Mouse (Mus musculus): ENCODE data around the gene Fancc. TPM values are rescaled to one million over a fixed set of nuclear protein-coding genes. Genes with fewer than 3 reads are reported as not detected.

Gene Fancc
- polyA plus RNA-seq, 1 experiment from 2014 or later: 25.9 TPM

- 22% methylated on average over 9 of the region's 9 CpGs for WGBS
- Histone ChIP-seq H3K27ac (ENCODE audit: low read depth) (peak overlapping the region; percentile 44), H3K36me3 (ENCODE audit: insufficient read depth) (0 out of 2 replicates have a peak, but pooled peaks cover 3% of the 10 kb centered on the region), H3K4me2 (no peak overlapping the region), H3K4me1 (ENCODE audit: insufficient read depth) (0 out of 2 replicates have a peak, but pooled peaks cover 4% of the 10 kb centered on the region), H3K9me3 (ENCODE audit: low read depth, low read length) (no peaks in the 10 kb centered on the region), H3K9ac (no peak overlapping the region), H3K4me3 (ENCODE audit: low read depth, low read length) (no peak overlapping the region), H3K27me3 (ENCODE audit: insufficient read depth, low read length) (no peaks in the 10 kb centered on the region)
- peak; percentile 78 for DNase-seq
- peak; percentile 36; the same call in 1 of the 2 replicates for ATAC-seq (ENCODE audit: insufficient read depth)
- TF ChIP-seq CTCF (IDR thresholded peaks at IDR 0.05; ENCODE audit: low read depth): no peak
These were observed 166.7 kb downstream of the Fancc start for GRCm38 (mm10) chr13:63330236-63330860.

- H3K27me3 ChIP-seq (ENCODE audit: insufficient read depth, low read length): no peaks in the 10 kb centered on the region
- H3K4me2 ChIP-seq: no peak overlapping the region
- ATAC-seq (ENCODE audit: insufficient read depth) (no peak), DNase-seq (no peak)
- H3K9me3 ChIP-seq (ENCODE audit: low read depth, low read length): no peaks in the 10 kb centered on the region
- no peak overlapping the region for H3K9ac ChIP-seq
- no peak overlapping the region for H3K27ac ChIP-seq (ENCODE audit: low read depth)
- H3K36me3 ChIP-seq (ENCODE audit: insufficient read depth): 0 out of 2 replicates have a peak, but pooled peaks cover 3% of the 10 kb centered on the region
- H3K4me1 ChIP-seq (ENCODE audit: insufficient read depth): peaks cover 24% of the 10 kb centered on the region
- TF ChIP-seq CTCF (IDR thresholded peaks at IDR 0.05; ENCODE audit: low read depth): no peak
- 74% methylated on average over 2 of the region's 2 CpGs for WGBS
- H3K4me3 ChIP-seq (ENCODE audit: low read depth, low read length): no peak overlapping the region
These were observed 171.1 kb downstream of the Fancc start for GRCm38 (mm10) chr13:63326015-63326414.

DNA sequence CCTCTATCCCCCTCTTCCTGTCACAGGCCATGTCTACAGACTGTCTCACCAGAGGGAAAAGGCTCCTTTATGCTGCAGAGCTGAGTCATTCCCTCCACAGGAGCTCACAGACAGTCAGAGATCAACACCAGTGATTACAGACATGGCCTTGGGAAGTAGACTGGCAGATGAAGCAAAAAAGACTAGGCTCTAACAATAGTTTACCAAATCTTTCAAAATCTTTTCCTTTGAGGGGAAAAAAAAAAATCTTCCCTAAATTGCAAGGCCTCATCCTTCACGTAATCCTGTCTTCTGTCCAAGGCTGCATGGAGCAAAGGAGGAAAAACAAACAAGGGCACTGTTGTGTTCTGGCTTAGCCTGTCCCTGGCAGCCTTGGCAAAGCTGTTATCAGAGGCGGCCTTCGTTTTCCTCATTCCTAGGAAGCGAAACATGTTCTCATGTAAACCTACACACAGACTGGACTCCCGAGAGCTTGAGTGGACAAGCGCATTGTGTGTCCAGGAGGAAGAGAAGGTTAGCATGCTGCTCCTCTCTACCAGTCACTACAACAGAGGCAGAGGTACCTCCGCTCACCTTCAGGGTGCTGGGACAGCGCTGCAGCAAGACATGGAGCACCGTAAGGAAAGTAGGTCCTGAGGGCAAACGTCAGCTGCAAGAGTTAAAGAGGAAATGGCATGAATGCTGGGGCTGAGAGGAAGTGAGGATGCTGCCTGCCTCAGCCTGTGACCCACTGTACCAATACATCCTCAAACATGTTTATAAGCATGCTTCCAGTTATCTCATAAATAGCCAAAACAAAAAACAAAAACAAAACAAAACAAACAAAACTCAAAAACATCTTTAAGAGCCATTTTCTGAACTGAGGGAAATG is 171.9 kb downstream of the Fancc start:
- Histone ChIP-seq H3K9ac (no peak overlapping the region), H3K4me2 (no peak overlapping the region), H3K4me3 (ENCODE audit: low read depth, low read length) (no peak overlapping the region), H3K9me3 (ENCODE audit: low read depth, low read length) (no peaks in the 10 kb centered on the region), H3K27me3 (ENCODE audit: insufficient read depth, low read length) (no peaks in the 10 kb centered on the region), H3K27ac (ENCODE audit: low read depth) (peak overlapping the region; percentile 74), H3K4me1 (ENCODE audit: insufficient read depth) (peaks cover 24% of the 10 kb centered on the region), H3K36me3 (ENCODE audit: insufficient read depth) (no peaks in the 10 kb centered on the region)
- DNase-seq (no peak), ATAC-seq (ENCODE audit: insufficient read depth) (no peak)
- TF ChIP-seq CTCF (IDR thresholded peaks at IDR 0.05; ENCODE audit: low read depth): no peak
- 56% methylated on average over 10 of the region's 10 CpGs for WGBS

- H3K27ac ChIP-seq (ENCODE audit: low read depth): peak overlapping the region; percentile 74
- H3K9me3 ChIP-seq (ENCODE audit: low read depth, low read length): no peaks in the 10 kb centered on the region
- TF ChIP-seq CTCF (IDR thresholded peaks at IDR 0.05; ENCODE audit: low read depth): no peak
- 51% methylated on average over 3 of the region's 3 CpGs for WGBS
- H3K36me3 ChIP-seq (ENCODE audit: insufficient read depth): no peaks in the 10 kb centered on the region
- peaks cover 21% of the 10 kb centered on the region for H3K4me1 ChIP-seq (ENCODE audit: insufficient read depth)
- H3K27me3 ChIP-seq (ENCODE audit: insufficient read depth, low read length): no peaks in the 10 kb centered on the region
- ATAC-seq (ENCODE audit: insufficient read depth) (no peak), DNase-seq (no peak)
- no peak overlapping the region for H3K9ac ChIP-seq
- no peak overlapping the region for H3K4me3 ChIP-seq (ENCODE audit: low read depth, low read length)
- H3K4me2 ChIP-seq: no peak overlapping the region
These were observed 172.8 kb downstream of the Fancc start for GRCm38 (mm10) chr13:63324311-63324710.

- H3K27ac ChIP-seq (ENCODE audit: low read depth): peak overlapping the region; percentile 74
- H3K4me3 ChIP-seq (ENCODE audit: low read depth, low read length): no peak overlapping the region
- no peak for TF ChIP-seq CTCF (IDR thresholded peaks at IDR 0.05; ENCODE audit: low read depth)
- peaks cover 21% of the 10 kb centered on the region for H3K4me1 ChIP-seq (ENCODE audit: insufficient read depth)
- H3K27me3 ChIP-seq (ENCODE audit: insufficient read depth, low read length): no peaks in the 10 kb centered on the region
- H3K36me3 ChIP-seq (ENCODE audit: insufficient read depth): no peaks in the 10 kb centered on the region
- DNase-seq (no peak), ATAC-seq (ENCODE audit: insufficient read depth) (no peak)
- H3K4me2 ChIP-seq: no peak overlapping the region
- WGBS: 59% methylated on average over 9 of the region's 9 CpGs
- H3K9ac ChIP-seq: no peak overlapping the region
- H3K9me3 ChIP-seq (ENCODE audit: low read depth, low read length): no peaks in the 10 kb centered on the region
These were observed 173.6 kb downstream of the Fancc start for GRCm38 (mm10) chr13:63323286-63324075.

- WGBS: 87% methylated on average over 6 of the region's 6 CpGs
- H3K4me3 ChIP-seq (ENCODE audit: low read depth, low read length): no peak overlapping the region
- no peak for TF ChIP-seq CTCF (IDR thresholded peaks at IDR 0.05; ENCODE audit: low read depth)
- no peak overlapping the region for H3K4me2 ChIP-seq
- H3K27ac ChIP-seq (ENCODE audit: low read depth): no peak overlapping the region
- no peaks in the 10 kb centered on the region for H3K36me3 ChIP-seq (ENCODE audit: insufficient read depth)
- H3K9ac ChIP-seq: no peak overlapping the region
- H3K27me3 ChIP-seq (ENCODE audit: insufficient read depth, low read length): no peaks in the 10 kb centered on the region
- H3K4me1 ChIP-seq (ENCODE audit: insufficient read depth): peaks cover 21% of the 10 kb centered on the region
- H3K9me3 ChIP-seq (ENCODE audit: low read depth, low read length): no peaks in the 10 kb centered on the region
- ATAC-seq (ENCODE audit: insufficient read depth) (no peak), DNase-seq (no peak)
These were observed 174.3 kb downstream of the Fancc start for GRCm38 (mm10) chr13:63322756-63323155.
